Mouse (Mus musculus): ENCODE results near the gene Hist1h2ag. TPM values are rescaled to one million over a fixed set of nuclear protein-coding genes. Genes with fewer than 3 reads are reported as not detected.
"Not testable (repeated sequence)": the region's sequence is repeated elsewhere in the genome, so short reads cannot be mapped to it uniquely, and the experiment has no call there.

Hist1h2ag gene
- polyA plus RNA-seq, 1 experiment from 2014 or later: 18.6 TPM

GRCm38 (mm10) chr13:22036149-22036956 lies 6.4 kb downstream of the Hist1h2ag start:
- peak; percentile 63 for DNase-seq
- peaks cover 62% of the 10 kb centered on the region for H3K4me1 ChIP-seq (replicated peaks)
- H3K4me2 ChIP-seq: peak overlapping the region; percentile 72
- H3K27me3 ChIP-seq: no peaks in the 10 kb centered on the region
- 2% methylated on average over 16 of the region's 23 CpGs for WGBS (ENCODE audit: insufficient replicate concordance)
- peak overlapping the region; percentile 80 for H3K9ac ChIP-seq
- H3K27ac ChIP-seq: peak overlapping the region; percentile 100
- H3K9me3 ChIP-seq (replicated peaks): no peaks in the 10 kb centered on the region
- no peaks in the 10 kb centered on the region for H3K36me3 ChIP-seq
- H3K4me3 ChIP-seq (replicated peaks): peak overlapping the region; percentile 55
- peak; percentile 4 for ATAC-seq (ENCODE audit: low read depth)

GRCm38 (mm10) chr13:22035267-22036148 lies 7.2 kb downstream of the Hist1h2ag start, which contains the start of the genes Hist1h2ah and Hist1h2bk:
Hist1h2ah (minus strand) TSS chr13:22035568.
Hist1h2bk (plus strand) TSS chr13:22035870.
- not testable (repeated sequence) for H3K36me3 ChIP-seq; H3K9me3 ChIP-seq (replicated peaks); H3K27me3 ChIP-seq
- Histone ChIP-seq H3K27ac (peak within 1 kb of the TSS; percentile 100), H3K4me2 (peak within 1 kb of the TSS; percentile 72), H3K4me3 (replicated peaks) (peak within 1 kb of the TSS; percentile 66), H3K4me1 (replicated peaks) (peaks cover 60% of the 10 kb centered on the region), H3K9ac (peak within 1 kb of the TSS; percentile 80)
- WGBS (ENCODE audit: insufficient replicate concordance): 0% methylated on average over 24 of the region's 69 CpGs
- DNase-seq (peak; percentile 91), ATAC-seq (ENCODE audit: low read depth) (peak; percentile 90)

GRCm38 (mm10) chr13:22034443-22035266 lies 8.1 kb downstream of the Hist1h2ag start:
- Histone ChIP-seq H3K36me3 (no peaks in the 10 kb centered on the region), H3K27me3 (no peaks in the 10 kb centered on the region), H3K27ac (peak overlapping the region; percentile 100), H3K4me1 (replicated peaks) (peaks cover 59% of the 10 kb centered on the region), H3K4me2 (peak overlapping the region; percentile 66), H3K9ac (peak overlapping the region; percentile 80), H3K4me3 (replicated peaks) (peak overlapping the region; percentile 66), H3K9me3 (replicated peaks) (no peaks in the 10 kb centered on the region)
- DNase-seq (no peak), ATAC-seq (ENCODE audit: low read depth) (no peak)
- WGBS (ENCODE audit: insufficient replicate concordance): under 1% methylated on average over 14 of the region's 14 CpGs

- Histone ChIP-seq H3K4me2 (peak overlapping the region; percentile 66), H3K9me3 (replicated peaks) (no peaks in the 10 kb centered on the region), H3K9ac (peak overlapping the region; percentile 80), H3K36me3 (no peaks in the 10 kb centered on the region), H3K4me3 (replicated peaks) (peak overlapping the region; percentile 66), H3K27me3 (no peaks in the 10 kb centered on the region), H3K4me1 (replicated peaks) (peaks cover 61% of the 10 kb centered on the region), H3K27ac (peak overlapping the region; percentile 100)
- WGBS (ENCODE audit: insufficient replicate concordance): 33% methylated on average over 5 of the region's 5 CpGs
- DNase-seq (no peak), ATAC-seq (ENCODE audit: low read depth) (no peak)
Measured at GRCm38 (mm10) chr13:22033741-22034442, 8.9 kb downstream of the Hist1h2ag start.

- WGBS (ENCODE audit: insufficient replicate concordance): 12% methylated on average over 4 of the region's 4 CpGs
- Histone ChIP-seq H3K4me3 (replicated peaks) (no peak overlapping the region), H3K27me3 (no peaks in the 10 kb centered on the region), H3K4me2 (no peak overlapping the region), H3K36me3 (no peaks in the 10 kb centered on the region), H3K9ac (no peak overlapping the region), H3K4me1 (replicated peaks) (peaks cover 41% of the 10 kb centered on the region), H3K27ac (no peak overlapping the region), H3K9me3 (replicated peaks) (no peaks in the 10 kb centered on the region)
- ATAC-seq (ENCODE audit: low read depth): no peak
- DNase-seq: no peak
Measured at GRCm38 (mm10) chr13:22030493-22030892, 12.3 kb downstream of the Hist1h2ag start.

- Histone ChIP-seq H3K4me2 (peak overlapping the region; percentile 72), H3K27me3 (no peaks in the 10 kb centered on the region), H3K9me3 (replicated peaks) (no peaks in the 10 kb centered on the region), H3K36me3 (no peaks in the 10 kb centered on the region), H3K9ac (peak overlapping the region; percentile 81), H3K27ac (peak overlapping the region; percentile 91), H3K4me3 (replicated peaks) (peak overlapping the region; percentile 67; the same call in 1 of the 2 replicates), H3K4me1 (replicated peaks) (peaks cover 44% of the 10 kb centered on the region)
- DNase-seq (no peak), ATAC-seq (ENCODE audit: low read depth) (0 out of 2 replicates have a peak, but pooled peaks have one; percentile 1)
- WGBS (ENCODE audit: insufficient replicate concordance): 16% methylated on average over 8 of the region's 8 CpGs
Measured at GRCm38 (mm10) chr13:22029928-22030327, 12.8 kb downstream of the Hist1h2ag start.

- DNase-seq: peak; percentile 89
- peak overlapping the region; percentile 67 for H3K4me3 ChIP-seq (replicated peaks)
- no peaks in the 10 kb centered on the region for H3K36me3 ChIP-seq
- WGBS (ENCODE audit: insufficient replicate concordance): under 1% methylated on average over 40 of the region's 40 CpGs
- peak; percentile 81 for ATAC-seq (ENCODE audit: low read depth)
- H3K4me2 ChIP-seq: peak overlapping the region; percentile 72
- peak overlapping the region; percentile 91 for H3K27ac ChIP-seq
- H3K4me1 ChIP-seq (replicated peaks): peaks cover 40% of the 10 kb centered on the region
- no peaks in the 10 kb centered on the region for H3K9me3 ChIP-seq (replicated peaks)
- no peaks in the 10 kb centered on the region for H3K27me3 ChIP-seq
- H3K9ac ChIP-seq: peak overlapping the region; percentile 81
Measured at GRCm38 (mm10) chr13:22028673-22029460, 13.9 kb downstream of the Hist1h2ag start.

GRCm38 (mm10) chr13:22026058-22027031 lies 16.4 kb downstream of the Hist1h2ag start:
- peak overlapping the region; percentile 74 for H3K9ac ChIP-seq
- peak overlapping the region; percentile 58 for H3K27ac ChIP-seq
- peak overlapping the region; percentile 73 for H3K4me2 ChIP-seq
- DNase-seq (peak; percentile 78), ATAC-seq (ENCODE audit: low read depth) (0 out of 2 replicates have a peak, but pooled peaks have one; percentile 33)
- 1% methylated on average over 35 of the region's 35 CpGs for WGBS (ENCODE audit: insufficient replicate concordance)
- H3K27me3 ChIP-seq: no peaks in the 10 kb centered on the region
- peak overlapping the region; percentile 66 for H3K4me3 ChIP-seq (replicated peaks)
- no peaks in the 10 kb centered on the region for H3K36me3 ChIP-seq
- peaks cover 30% of the 10 kb centered on the region for H3K4me1 ChIP-seq (replicated peaks)
- no peaks in the 10 kb centered on the region for H3K9me3 ChIP-seq (replicated peaks)

GRCm38 (mm10) chr13:22022241-22022640 lies 20.5 kb downstream of the Hist1h2ag start:
- peak overlapping the region; percentile 76 for H3K27ac ChIP-seq
- H3K9me3 ChIP-seq (replicated peaks): no peaks in the 10 kb centered on the region
- under 1% methylated on average over 9 of the region's 9 CpGs for WGBS (ENCODE audit: insufficient replicate concordance)
- H3K27me3 ChIP-seq: no peaks in the 10 kb centered on the region
- H3K4me2 ChIP-seq: peak overlapping the region; percentile 81
- ATAC-seq (ENCODE audit: low read depth) (peak; percentile 67), DNase-seq (peak; percentile 79)
- peaks cover 21% of the 10 kb centered on the region for H3K4me1 ChIP-seq (replicated peaks)
- H3K9ac ChIP-seq: peak overlapping the region; percentile 80
- peak overlapping the region; percentile 70 for H3K4me3 ChIP-seq (replicated peaks)
- H3K36me3 ChIP-seq: no peaks in the 10 kb centered on the region

Measured in liver, embryonic 13.5 days (tissue).